Mouse (Mus musculus) small intestine, adult 2 months (tissue): ENCODE results near the gene Gfod1. TPM values are rescaled to one million over a fixed set of nuclear protein-coding genes. Genes with fewer than 3 reads are reported as not detected.
A peak's percentile ranks its signal among the peaks of the same experiment; 100 is the strongest.

Source experiments
- H3K27ac ChIP-seq: fragments of 200-500 bp; 2 replicates; pipeline ENCODE4 v1.5.1; 2012; ENCODE audit warnings: low read depth, low read length, control low read depth, inconsistent platforms; ENCODE audit not compliant: insufficient read depth
- H3K27me3 ChIP-seq: fragments of 200-500 bp; 2 replicates; pipeline ENCODE4 v1.6.1; 2012; ENCODE audit warnings: mild to moderate bottlenecking, moderate library complexity, low read length, inconsistent platforms; ENCODE audit not compliant: control insufficient read depth, insufficient read depth
- H3K36me3 ChIP-seq: fragments of 200-500 bp; 2 replicates; pipeline ENCODE4 v1.6.1; 2012; ENCODE audit warnings: mild to moderate bottlenecking, low read length, control low read depth, inconsistent platforms; ENCODE audit not compliant: control insufficient read depth, insufficient read depth
- H3K4me1 ChIP-seq: fragments of 200-500 bp; 2 replicates; pipeline ENCODE4 v1.6.1; 2012; ENCODE audit warnings: low read length, inconsistent platforms, mixed read lengths; ENCODE audit not compliant: control insufficient read depth, insufficient read depth, insufficient read length
- H3K4me3 ChIP-seq: fragments of 200-500 bp; 2 replicates; pipeline ENCODE4 v1.5.1; 2012; ENCODE audit warnings: low read depth, mild to moderate bottlenecking, control low read depth, inconsistent platforms, low read length, moderate library complexity
- CTCF ChIP-seq: fragments of 200-500 bp; IDR thresholded peaks from 2 replicates; pipeline ENCODE4 v1.5.1; 2012; ENCODE audit warnings: low read depth, mild to moderate bottlenecking, control low read depth, inconsistent platforms, low read length, moderate library complexity, mixed read lengths; ENCODE audit not compliant: insufficient replicate concordance, insufficient read length; ENCODE audit errors: extremely low read depth
- POLR2A ChIP-seq: fragments of 200-500 bp; IDR thresholded peaks from 2 replicates; pipeline ENCODE4 v1.6.1; 2012; ENCODE audit warnings: low read depth, mild to moderate bottlenecking, control low read depth, inconsistent platforms, low read length, moderate library complexity
- WGBS: fragments of 180-500 bp; shearing (Covaris S2); methylation state at CpG from one replicate; pipeline ENCODE4 v1.1.7; 2018; 5-methylcytosine and 5-hydroxymethylcytosine counted together
- polyA plus RNA-seq: library from polyadenylated mRNA; depleted of rRNA; stranded (reverse); fragments of >200 nt; gene quantifications from 2 replicates; pipeline ENCODE4 v1.2.3, GENCODE M21; 2012

The Gfod1 gene
- polyA plus RNA-seq, 1 experiment, result 4.3 TPM

DNA sequence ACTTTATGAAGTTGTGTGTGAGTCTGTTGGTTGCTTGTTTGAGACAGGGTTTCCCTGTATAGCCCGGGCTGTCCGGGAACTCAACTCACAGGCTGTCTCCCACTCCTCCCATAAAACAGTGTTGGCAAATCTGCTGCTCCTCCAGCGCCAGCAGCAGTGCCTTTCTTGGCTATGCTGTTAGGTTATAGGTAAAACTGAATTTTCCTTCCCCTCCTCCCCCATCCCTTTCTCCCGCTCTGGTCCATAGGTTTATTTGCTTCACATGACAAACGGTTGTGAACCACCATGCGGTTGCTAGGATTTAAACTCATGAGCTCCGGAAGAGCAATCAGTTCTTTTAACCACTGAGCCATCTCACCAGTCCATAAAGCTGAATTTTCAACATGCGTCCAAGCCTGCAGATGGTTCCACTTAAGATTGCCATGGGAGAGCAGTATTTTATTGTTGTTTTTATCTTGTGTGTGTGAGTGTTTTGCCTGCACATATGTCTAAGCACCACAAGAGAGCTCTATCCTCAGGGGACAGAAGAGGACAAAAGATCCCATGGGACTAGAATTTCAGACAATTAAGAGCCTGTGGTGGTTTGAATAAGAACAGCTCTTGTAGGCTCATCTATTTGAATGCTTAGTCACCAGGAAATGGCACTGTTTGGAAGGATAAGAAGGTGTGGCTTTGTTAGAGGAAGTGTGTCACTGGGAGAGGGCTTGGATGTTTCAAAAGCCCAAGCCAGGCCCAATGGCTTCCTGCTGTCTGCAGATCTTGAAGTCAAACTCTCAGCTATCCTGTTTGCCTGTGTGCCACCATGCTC, 120.5 kb downstream of the Gfod1 start:
- Histone ChIP-seq H3K36me3 (no peaks in the 10 kb centered on the region), H3K4me1 (peaks cover 2% of the 10 kb centered on the region; the same call in 1 of the 2 replicates), H3K27ac (no peak overlapping the region), H3K27me3 (no peaks in the 10 kb centered on the region), H3K4me3 (no peak overlapping the region)
- TF ChIP-seq POLR2A (no peak), CTCF (no peak)
- 34% methylated on average over 8 of the region's 8 CpGs for WGBS

DNA sequence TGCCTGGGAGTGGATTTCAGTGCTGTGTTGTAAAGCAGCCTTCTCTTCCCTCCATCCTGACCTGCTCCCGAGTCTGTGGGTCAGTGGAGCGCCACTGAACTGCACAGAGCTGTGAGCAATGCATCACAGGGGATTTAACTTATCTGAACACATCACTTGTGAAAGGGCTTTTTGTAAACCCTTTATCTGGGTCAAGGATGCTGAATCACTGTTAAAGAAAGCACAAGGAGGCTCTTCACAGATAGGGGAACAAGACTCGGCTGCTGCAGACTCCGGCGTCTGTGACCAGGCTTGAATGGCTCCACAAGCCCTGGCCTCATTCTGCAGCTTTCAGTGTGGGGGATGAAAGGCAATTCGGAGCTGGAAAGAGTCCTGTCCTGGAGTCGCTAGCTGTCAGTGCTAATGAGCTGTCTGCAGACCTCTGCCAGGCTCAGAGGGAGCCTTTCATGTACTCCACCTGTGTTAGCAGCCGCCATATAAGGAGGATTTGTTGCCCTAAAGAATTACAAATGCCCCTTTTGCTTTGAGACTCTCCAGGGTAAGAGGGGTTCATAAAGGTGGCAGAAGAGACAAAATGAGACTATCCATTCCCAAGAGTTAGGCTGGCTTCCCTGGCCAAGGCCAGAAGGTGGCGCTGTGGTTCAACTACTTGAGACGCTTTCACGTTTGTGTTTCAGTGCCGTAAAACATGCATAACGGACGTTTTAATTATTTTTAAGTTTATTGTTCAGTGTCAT, 121.3 kb downstream of the Gfod1 start:
- WGBS, result 20% methylated on average over 14 of the region's 14 CpGs
- peak; percentile 82; the same call in 1 of the 2 replicates for TF ChIP-seq CTCF
- no peak for TF ChIP-seq POLR2A
- H3K4me3 ChIP-seq, result no peak overlapping the region

DNA sequence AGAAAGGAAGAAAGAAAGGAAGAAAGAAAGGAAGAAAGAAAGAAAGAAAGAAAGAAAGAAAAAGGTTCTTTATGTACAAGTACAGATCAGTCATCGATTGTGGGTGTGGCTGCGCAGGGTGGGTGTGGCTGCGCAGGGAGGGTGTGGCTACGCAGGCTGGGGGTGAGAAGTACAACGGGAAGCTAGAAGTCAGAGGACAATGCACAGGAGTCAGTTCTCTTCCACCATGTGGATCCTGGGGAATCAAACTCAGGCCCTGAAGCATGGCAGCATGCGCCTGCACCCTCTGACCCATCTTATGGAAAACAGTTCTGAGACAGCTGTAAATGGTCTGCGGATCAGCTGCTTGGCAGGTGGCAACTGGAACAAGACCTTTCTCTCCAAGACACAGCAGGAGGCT, 122.9 kb downstream of the Gfod1 start:
- Histone ChIP-seq H3K27ac (no peak overlapping the region), H3K27me3 (no peaks in the 10 kb centered on the region), H3K36me3 (no peaks in the 10 kb centered on the region), H3K4me1 (peaks cover 2% of the 10 kb centered on the region; the same call in 1 of the 2 replicates), H3K4me3 (no peak overlapping the region)
- WGBS, result 48% methylated on average over 7 of the region's 7 CpGs
- TF ChIP-seq POLR2A (no peak), CTCF (no peak)

More for the DNA sequence above, 121.3 kb downstream of the Gfod1 start:
- H3K27me3 ChIP-seq, result no peaks in the 10 kb centered on the region
- H3K27ac ChIP-seq, result no peak overlapping the region
- H3K36me3 ChIP-seq, result no peaks in the 10 kb centered on the region
- H3K4me1 ChIP-seq, result peaks cover 2% of the 10 kb centered on the region; the same call in 1 of the 2 replicates

DNA sequence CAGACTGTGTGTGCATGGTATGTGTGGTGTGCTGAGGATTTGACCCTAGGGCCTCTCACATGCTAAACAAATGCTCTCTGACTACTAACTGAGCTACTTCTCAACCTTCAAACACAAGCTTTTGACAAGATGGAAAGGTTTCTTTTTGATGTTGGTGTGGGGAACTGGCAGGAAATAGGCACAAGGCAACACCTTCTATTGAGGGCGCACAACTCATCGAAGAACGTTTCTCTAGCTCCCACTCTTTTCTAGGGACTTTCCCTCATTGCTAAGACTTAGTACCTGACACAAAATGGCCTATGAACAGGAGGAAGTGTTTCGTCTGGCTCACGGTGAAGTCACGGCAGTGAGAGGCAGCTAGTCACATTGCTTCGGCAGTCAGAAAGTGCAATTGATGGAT, 126.7 kb downstream of the Gfod1 start:
- Histone ChIP-seq H3K4me3 (no peak overlapping the region), H3K27me3 (no peaks in the 10 kb centered on the region), H3K36me3 (no peaks in the 10 kb centered on the region), H3K4me1 (peaks cover 2% of the 10 kb centered on the region; the same call in 1 of the 2 replicates), H3K27ac (no peak overlapping the region)
- 75% methylated on average over 7 of the region's 7 CpGs for WGBS
- TF ChIP-seq CTCF, result no peak

DNA sequence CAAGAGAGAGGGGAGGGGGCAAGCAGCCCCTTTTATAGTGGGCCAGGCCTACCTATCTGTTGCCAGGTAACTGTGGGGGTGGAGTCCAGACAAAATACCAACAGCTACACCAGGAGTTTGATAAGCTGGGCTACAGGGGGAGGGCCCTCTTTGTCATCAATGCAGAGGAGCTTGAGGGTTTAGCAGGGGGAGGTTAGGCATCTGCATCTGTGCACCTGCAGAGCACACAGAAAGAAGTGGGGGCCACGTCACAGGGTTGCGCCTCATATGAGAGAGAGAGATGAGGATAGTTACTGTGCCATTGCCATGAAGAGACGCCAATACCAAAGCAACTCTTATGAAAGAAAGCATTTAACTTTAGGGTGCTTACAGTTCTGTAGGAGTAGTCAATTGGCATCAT, 127.3 kb downstream of the Gfod1 start:
- no peaks in the 10 kb centered on the region for H3K27me3 ChIP-seq
- no peak overlapping the region for H3K27ac ChIP-seq
- H3K4me1 ChIP-seq, result peaks cover 2% of the 10 kb centered on the region; the same call in 1 of the 2 replicates
- no peak overlapping the region for H3K4me3 ChIP-seq
- WGBS, result 88% methylated on average over 3 of the region's 3 CpGs
- H3K36me3 ChIP-seq, result no peaks in the 10 kb centered on the region
- TF ChIP-seq POLR2A (no peak), CTCF (no peak)

DNA sequence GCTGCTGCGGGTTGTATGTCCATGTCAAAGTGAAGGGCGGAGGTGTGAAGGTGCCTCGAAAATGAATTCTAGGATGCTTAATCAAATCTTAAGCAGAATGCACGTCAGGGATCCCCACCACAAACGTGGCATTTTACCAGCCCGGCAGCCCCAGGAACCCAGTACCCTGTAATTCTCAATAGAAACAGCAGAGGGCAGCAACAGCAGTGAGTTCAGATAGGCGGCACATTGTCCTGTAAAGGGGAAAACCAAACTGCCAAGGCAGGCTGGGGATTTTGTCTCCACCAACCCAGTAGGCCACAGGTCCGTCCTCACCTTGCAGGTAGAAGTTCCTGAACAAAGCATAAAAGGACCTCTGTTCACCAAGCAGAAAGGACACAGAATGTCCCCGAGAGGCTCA, 130.7 kb downstream of the Gfod1 start:
- H3K4me1 ChIP-seq, result no peaks in the 10 kb centered on the region; the same call in 1 of the 2 replicates
- 15% methylated on average over 9 of the region's 9 CpGs for WGBS
- H3K36me3 ChIP-seq, result no peaks in the 10 kb centered on the region
- no peak overlapping the region for H3K27ac ChIP-seq
- no peak overlapping the region for H3K4me3 ChIP-seq
- no peaks in the 10 kb centered on the region for H3K27me3 ChIP-seq
- TF ChIP-seq POLR2A, result no peak
- TF ChIP-seq CTCF, result peak; percentile 86; the same call in 1 of the 2 replicates

DNA sequence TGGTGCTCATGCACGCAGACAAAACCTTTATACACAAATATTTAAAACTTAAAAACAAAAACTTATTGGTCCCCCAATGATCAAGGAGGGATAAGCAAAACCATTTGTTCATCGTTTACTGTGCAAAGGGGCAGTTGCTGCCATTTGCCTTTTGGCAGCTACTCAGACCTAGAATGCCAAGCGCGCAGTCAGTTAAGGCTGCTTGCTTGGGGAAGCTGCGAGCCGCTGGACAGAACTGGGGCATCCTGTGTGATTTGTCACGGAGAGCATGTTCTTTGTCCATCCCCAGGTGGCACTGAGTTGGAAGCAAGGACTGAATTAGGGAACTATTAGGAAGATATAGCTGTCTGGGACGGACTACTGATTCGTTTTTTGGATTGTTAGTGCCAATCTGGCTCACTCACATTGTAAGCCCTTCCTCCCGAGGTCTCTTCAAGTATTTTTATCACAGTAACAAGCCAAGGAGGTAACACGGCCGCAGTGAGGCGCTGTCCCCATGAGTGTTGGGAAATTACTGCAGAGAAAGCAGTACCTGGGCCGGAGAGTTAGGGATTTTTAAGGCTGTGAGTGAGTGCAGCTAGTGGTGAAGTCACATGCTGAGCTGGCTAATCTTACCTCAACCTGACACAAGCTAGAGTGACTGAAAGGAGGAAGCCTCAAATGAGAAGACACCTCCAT, 131.8 kb downstream of the Gfod1 start:
- H3K4me3 ChIP-seq, result peak overlapping the region; percentile 85; the same call in 1 of the 2 replicates
- TF ChIP-seq CTCF (0 out of 2 replicates have a peak, but pooled peaks have one; percentile 5), POLR2A (no peak)
- H3K36me3 ChIP-seq, result no peaks in the 10 kb centered on the region; the same call in 1 of the 2 replicates
- WGBS, result 41% methylated on average over 14 of the region's 14 CpGs
- no peak overlapping the region for H3K27ac ChIP-seq
- H3K4me1 ChIP-seq, result no peaks in the 10 kb centered on the region; the same call in 1 of the 2 replicates
- no peaks in the 10 kb centered on the region for H3K27me3 ChIP-seq
